Mouse (Mus musculus): ENCODE data around the gene Porcn. TPM values are rescaled to one million over a fixed set of nuclear protein-coding genes. Genes with fewer than 3 reads are reported as not detected.

The Porcn gene
- total RNA-seq, 2 experiments from 2014 or later, result 4.2 to 5.4 TPM

Other genes starting within 250 kb of the Porcn start
- gene Gata1, start 228.5 kb downstream of the Porcn start, total RNA-seq (2021), result under 1 TPM; 0.27 to 0.54 TPM
- not detected for gene Glod5, start 188.0 kb downstream of the Porcn start, total RNA-seq (2021)
- gene Suv39h1, start 131.8 kb downstream of the Porcn start, total RNA-seq (2021), result 10 to 100 TPM; 14.7 to 14.9 TPM
- gene Was, start 116.0 kb downstream of the Porcn start, total RNA-seq (2021), result 1 to 10 TPM; 2.8 TPM
- gene Wdr13, start 73.6 kb downstream of the Porcn start, total RNA-seq (2021), result 10 to 100 TPM; 29.5 to 34.2 TPM
- 100 to 1,000 TPM; 359 to 459 TPM for gene Rbm3, start 60.6 kb downstream of the Porcn start, total RNA-seq (2021)
- 1 to 10 TPM; 4.6 to 6.1 TPM for gene Tbc1d25, start 30.3 kb downstream of the Porcn start, total RNA-seq (2021)
- gene Ebp, start 13.0 kb downstream of the Porcn start, total RNA-seq (2021), result 10 to 100 TPM; 22.3 to 24.1 TPM
- 10 to 100 TPM; 13.4 to 14.8 TPM for gene Ftsj1, start 45.9 kb upstream of the Porcn start, total RNA-seq (2021)
- under 1 TPM in 1 of 2 experiments, not detected in 1; 0.36 TPM for gene Slc38a5, start 64.6 kb upstream of the Porcn start, total RNA-seq (2021)
- gene Ssxb10, start 120.9 kb upstream of the Porcn start, total RNA-seq (2021), result not detected
- not detected for gene Ssxb9, start 160.5 kb upstream of the Porcn start, total RNA-seq (2021)
- not detected for gene Ssxb1, start 206.8 kb upstream of the Porcn start, total RNA-seq (2021)